Mouse (Mus musculus) liver, embryonic 11.5 days (tissue): ENCODE measurements around the gene Spint1. TPM values are rescaled to one million over a fixed set of nuclear protein-coding genes. Genes with fewer than 3 reads are reported as not detected.

Experiments used
- ATAC-seq: fragments of 200-750 bp; cut with Nextera tagmentation; replicated peaks from 2 replicates; pipeline ENCODE4 v1.8.0; 2017; ENCODE audit warnings: moderate number of reproducible peaks, mild to moderate bottlenecking, moderate TSS enrichment, moderate library complexity; ENCODE audit not compliant: low FRiP score
- DNase-seq: peaks from one replicate; pipeline ENCODE4 v3.0.0-alpha.2; 2017; ENCODE audit warnings: low spot score
- H3K27ac ChIP-seq: fragments of 300-500 bp; sonication (generic); 2 replicates; pipeline ENCODE4 v1.5.1; 2014; ENCODE audit warnings: mild to moderate bottlenecking, low read depth, low read length, control low read depth
- H3K27me3 ChIP-seq: fragments of 300-500 bp; sonication (generic); replicated peaks from 2 replicates; pipeline ENCODE4 v1.6.1; 2014; ENCODE audit warnings: low read length, mixed read lengths; ENCODE audit not compliant: control insufficient read depth, insufficient read depth
- H3K36me3 ChIP-seq: fragments of 300-500 bp; sonication (generic); 2 replicates; pipeline ENCODE4 v1.6.1; 2014; ENCODE audit warnings: mild to moderate bottlenecking, low read length, moderate library complexity, mixed read lengths; ENCODE audit not compliant: control insufficient read depth, insufficient read depth
- H3K4me1 ChIP-seq: fragments of 300-500 bp; sonication (generic); replicated peaks from 2 replicates; pipeline ENCODE4 v1.6.1; 2014; ENCODE audit warnings: low read length, mixed read lengths; ENCODE audit not compliant: control insufficient read depth, insufficient read depth
- H3K4me2 ChIP-seq: fragments of 300-500 bp; sonication (generic); 2 replicates; pipeline ENCODE4 v1.6.1; 2014; ENCODE audit warnings: mild to moderate bottlenecking, control low read depth, moderate library complexity
- H3K4me3 ChIP-seq: fragments of 300-500 bp; sonication (generic); 2 replicates; pipeline ENCODE4 v1.5.1; 2014; ENCODE audit warnings: low read depth, low read length, control low read depth
- H3K9ac ChIP-seq: fragments of 300-500 bp; sonication (generic); 2 replicates; pipeline ENCODE4 v1.6.1; 2014; ENCODE audit warnings: low read depth, low read length, control low read depth
- H3K9me3 ChIP-seq: fragments of 300-500 bp; sonication (generic); 2 replicates; pipeline ENCODE4 v1.6.1; 2016; ENCODE audit warnings: low read length, inconsistent platforms, mixed read lengths; ENCODE audit not compliant: control insufficient read depth
- WGBS: fragments of 180-500 bp; shearing (Covaris S2); extraction: QIAGEN DNeasy Blood & Tissue Kit; methylation state at CpG from one replicate; pipeline ENCODE4 v1.1.7; 2014; 5-methylcytosine and 5-hydroxymethylcytosine counted together
- polyA plus RNA-seq: library from polyadenylated mRNA; unstranded; fragments of >200 nt; fragmentation: Nextera tagmentation; extraction: Ambion mirVana; gene quantifications from 2 replicates; pipeline ENCODE4 v1.2.1, GENCODE M21; 2014

Spint1 gene
- polyA plus RNA-seq = 2.3 and 2.5 TPM in 2 replicates

DNA sequence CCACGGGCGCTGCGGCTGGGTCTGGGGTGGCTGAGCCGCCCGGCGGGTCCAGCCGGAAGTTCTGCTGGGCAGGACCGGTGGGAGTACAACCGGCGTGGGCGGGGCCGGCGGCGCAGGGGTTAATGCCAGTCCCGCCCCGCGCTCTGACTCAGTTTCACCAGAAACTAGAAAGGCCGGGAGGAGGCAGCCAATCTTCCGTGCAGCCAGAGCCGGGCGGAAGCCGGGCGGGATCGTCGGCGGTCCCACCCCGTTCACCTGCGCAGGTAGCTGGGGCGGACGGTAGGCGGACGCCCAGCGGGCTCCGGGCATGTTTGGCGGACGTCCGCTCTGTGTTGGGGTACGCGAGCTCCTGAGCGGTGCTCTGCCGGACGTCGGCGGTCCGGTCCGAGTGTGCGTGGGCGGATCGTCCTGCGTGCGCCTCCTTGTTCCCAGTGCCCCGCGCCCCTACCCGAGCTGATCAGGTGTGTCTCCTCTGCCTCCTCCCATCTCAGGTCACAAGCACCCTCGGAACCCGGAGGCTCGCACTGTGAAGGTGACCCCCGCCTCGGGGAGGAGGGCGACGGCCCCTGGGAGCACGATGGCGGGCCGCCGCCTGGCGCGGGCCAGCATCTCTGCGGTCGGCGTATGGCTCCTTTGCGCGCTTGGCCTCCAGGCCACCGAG lies at the start of gene Spint1:
TSS of gene Spint1 (plus strand) at position 153 of the 661 bp plus-strand sequence.
- Histone ChIP-seq H3K27ac (no peak within 1 kb of the TSS), H3K9ac (peak within 1 kb of the TSS; percentile 23; the same call in 1 of the 2 replicates), H3K36me3 (no peaks in the 10 kb centered on the region), H3K27me3 (peaks cover 51% of the 10 kb centered on the region), H3K4me2 (peak within 1 kb of the TSS; percentile 83), H3K9me3 (no peaks in the 10 kb centered on the region), H3K4me1 (peaks cover 10% of the 10 kb centered on the region), H3K4me3 (peak within 1 kb of the TSS; percentile 54)
- no peak for ATAC-seq
- WGBS = under 1% methylated on average over 72 of the region's 73 CpGs
- peak; percentile 43 for DNase-seq

DNA sequence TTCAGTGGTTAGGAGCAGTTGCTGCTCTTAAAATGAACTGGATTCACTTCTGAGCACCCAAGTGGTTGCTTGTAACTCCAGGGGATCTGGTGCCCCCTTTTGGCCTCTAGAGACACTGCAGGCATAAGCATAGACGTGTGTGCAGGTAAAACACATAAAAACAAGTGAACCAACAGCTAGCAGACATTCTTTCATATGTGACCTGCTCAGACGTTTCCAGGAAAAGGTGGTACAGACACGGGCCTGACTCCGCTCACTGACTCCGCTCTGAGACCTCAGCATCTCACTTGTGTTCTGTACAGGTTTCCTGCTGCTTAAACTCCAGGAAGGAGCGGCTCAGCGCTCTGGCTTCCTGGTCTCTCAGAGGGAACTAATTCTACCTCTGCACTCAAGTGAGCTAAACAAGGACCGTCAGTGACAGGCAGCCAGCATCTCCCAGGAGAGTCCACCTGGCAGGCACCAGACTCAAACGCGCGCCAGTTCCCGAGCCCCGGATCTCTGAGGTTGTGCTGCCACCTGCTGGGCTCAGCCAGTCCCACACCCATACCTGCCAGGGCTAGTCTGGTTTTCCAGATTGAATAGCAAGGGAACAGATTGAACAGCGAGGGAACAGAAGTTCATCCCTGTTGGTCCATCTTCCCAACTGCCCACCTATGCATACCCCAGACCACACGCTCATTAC lies 48.0 kb upstream of the Spint1 start:
- H3K4me1 ChIP-seq = peaks cover 3% of the 10 kb centered on the region
- ATAC-seq (peak; percentile 83), DNase-seq (peak; percentile 86)
- peak overlapping the region; percentile 20; the same call in 1 of the 2 replicates for H3K9ac ChIP-seq
- H3K4me2 ChIP-seq = peak overlapping the region; percentile 79
- no peak overlapping the region for H3K27ac ChIP-seq
- H3K27me3 ChIP-seq = no peaks in the 10 kb centered on the region
- H3K4me3 ChIP-seq = peak overlapping the region; percentile 42
- H3K9me3 ChIP-seq = no peaks in the 10 kb centered on the region
- H3K36me3 ChIP-seq = no peaks in the 10 kb centered on the region
- 7% methylated on average over 15 of the region's 15 CpGs for WGBS

GRCm38 (mm10) chr2:119190969-119191368 lies 46.2 kb upstream of the Spint1 start:
- Histone ChIP-seq H3K9ac (no peak overlapping the region), H3K36me3 (no peaks in the 10 kb centered on the region), H3K4me3 (no peak overlapping the region), H3K4me1 (peaks cover 3% of the 10 kb centered on the region), H3K9me3 (no peaks in the 10 kb centered on the region), H3K27ac (no peak overlapping the region), H3K4me2 (no peak overlapping the region), H3K27me3 (no peaks in the 10 kb centered on the region)
- DNase-seq (no peak), ATAC-seq (no peak)
- 80% methylated on average over 5 of the region's 5 CpGs for WGBS

GRCm38 (mm10) chr2:119194140-119194539 lies 43.0 kb upstream of the Spint1 start:
- ATAC-seq = no peak
- H3K4me2 ChIP-seq = no peak overlapping the region

GRCm38 (mm10) chr2:119196316-119197108 lies 40.6 kb upstream of the Spint1 start:
- ATAC-seq = no peak

More at GRCm38 (mm10) chr2:119194140-119194539, 43.0 kb upstream of the Spint1 start:
- WGBS = 80% methylated on average over 5 of the region's 5 CpGs
- Histone ChIP-seq H3K27me3 (no peaks in the 10 kb centered on the region), H3K4me3 (no peak overlapping the region), H3K27ac (no peak overlapping the region), H3K4me1 (peaks cover 8% of the 10 kb centered on the region), H3K9ac (no peak overlapping the region), H3K9me3 (no peaks in the 10 kb centered on the region), H3K36me3 (no peaks in the 10 kb centered on the region)
- DNase-seq = no peak

DNA sequence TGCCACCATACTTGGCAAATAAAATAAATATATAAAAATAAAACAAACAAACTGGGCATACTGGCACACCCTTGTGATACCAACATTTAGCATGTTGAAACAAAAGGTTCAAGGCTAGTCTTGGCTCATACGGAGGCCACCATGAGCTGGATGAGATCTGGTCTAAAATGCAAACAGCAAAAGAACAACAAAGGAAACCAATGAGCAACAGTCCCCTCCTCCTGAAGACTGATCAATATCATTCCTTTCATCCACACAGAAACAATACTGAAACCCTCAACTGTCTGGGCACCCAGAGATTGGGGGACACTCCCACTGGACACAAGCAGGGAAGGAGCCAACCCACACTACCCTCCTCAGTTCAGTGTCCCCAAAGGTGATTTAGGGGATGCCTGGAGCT lies 39.7 kb upstream of the Spint1 start:
- ATAC-seq = no peak
- Histone ChIP-seq H3K27me3 (no peaks in the 10 kb centered on the region), H3K36me3 (no peaks in the 10 kb centered on the region), H3K4me1 (peaks cover 6% of the 10 kb centered on the region; the same call in 1 of the 2 replicates), H3K9ac (no peak overlapping the region), H3K27ac (no peak overlapping the region; the same call in 1 of the 2 replicates), H3K4me3 (no peak overlapping the region), H3K9me3 (no peaks in the 10 kb centered on the region), H3K4me2 (no peak overlapping the region)
- no peak for DNase-seq
- WGBS = 73% methylated on average over 1 of the region's 1 CpGs

More at GRCm38 (mm10) chr2:119196316-119197108, 40.6 kb upstream of the Spint1 start:
- H3K9me3 ChIP-seq = no peaks in the 10 kb centered on the region
- H3K27me3 ChIP-seq = no peaks in the 10 kb centered on the region
- no peak overlapping the region for H3K9ac ChIP-seq
- WGBS = 46% methylated on average over 4 of the region's 4 CpGs
- DNase-seq = no peak
- H3K4me1 ChIP-seq = peaks cover 6% of the 10 kb centered on the region; the same call in 1 of the 2 replicates
- no peak overlapping the region for H3K4me3 ChIP-seq
- no peak overlapping the region for H3K27ac ChIP-seq
- H3K36me3 ChIP-seq = no peaks in the 10 kb centered on the region
- H3K4me2 ChIP-seq = no peak overlapping the region

- Histone ChIP-seq H3K9ac (no peak overlapping the region), H3K4me2 (no peak overlapping the region), H3K4me1 (peaks cover 6% of the 10 kb centered on the region; the same call in 1 of the 2 replicates), H3K9me3 (no peaks in the 10 kb centered on the region), H3K27ac (no peak overlapping the region), H3K27me3 (no peaks in the 10 kb centered on the region), H3K4me3 (no peak overlapping the region), H3K36me3 (no peaks in the 10 kb centered on the region)
- DNase-seq (no peak), ATAC-seq (no peak)
- WGBS = 46% methylated on average over 1 of the region's 1 CpGs
These were observed 39.1 kb upstream of the Spint1 start for GRCm38 (mm10) chr2:119198049-119198448.

- Histone ChIP-seq H3K27me3 (no peaks in the 10 kb centered on the region), H3K4me2 (no peak overlapping the region), H3K36me3 (no peaks in the 10 kb centered on the region), H3K9me3 (no peaks in the 10 kb centered on the region), H3K4me3 (no peak overlapping the region), H3K9ac (no peak overlapping the region), H3K4me1 (peaks cover 6% of the 10 kb centered on the region; the same call in 1 of the 2 replicates), H3K27ac (no peak overlapping the region)
- DNase-seq = no peak
- 82% methylated on average over 3 of the region's 3 CpGs for WGBS
- ATAC-seq = no peak
These were observed 38.2 kb upstream of the Spint1 start for GRCm38 (mm10) chr2:119198934-119199333.
